Mouse (Mus musculus): ENCODE measurements at regions not wholly inside any gene's neighbourhood (a gene's known extent, or its start where the extent isn't known, plus 50 kb on each side); places are given as distances from the start of the nearest gene placed in this dataset.

DNA sequence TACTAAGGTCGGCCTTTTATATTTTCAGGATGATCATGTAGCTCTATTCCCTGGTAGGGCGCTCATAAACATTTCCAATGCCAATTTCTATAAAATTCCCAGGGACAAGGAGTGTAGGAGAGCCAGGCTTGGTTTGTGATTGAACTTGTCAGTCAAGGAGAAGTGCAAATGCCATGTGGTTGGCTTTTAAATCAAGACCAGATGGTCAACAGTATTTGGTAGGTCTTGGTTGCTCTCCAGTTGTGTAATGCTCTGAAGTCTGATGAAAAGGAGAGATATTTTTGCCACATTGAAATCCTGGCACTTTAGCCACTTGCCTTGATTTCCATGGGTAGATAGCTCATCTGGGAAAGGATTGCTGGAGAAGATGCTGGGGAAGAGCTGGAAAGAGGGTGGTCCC, 263.4 kb upstream of the Jag1 start:
- Histone ChIP-seq H3K27me3 (ENCODE audit: control insufficient read depth, insufficient read depth, low read length) (no peaks in the 10 kb centered on the region), H3K4me3 (ENCODE audit: insufficient read depth in 1 of 2, low read depth in 2 of 2, low read length in 2 of 2) (no peak overlapping the region), H3K9me3 (ENCODE audit: control insufficient read depth, low read length) (no peaks in the 10 kb centered on the region), H3K9ac (replicated peaks) (no peak overlapping the region), H3K27ac (no peak overlapping the region), H3K4me2 (ENCODE audit: low read depth) (no peak overlapping the region), H3K4me1 (replicated peaks; ENCODE audit: control insufficient read depth in 2 of 2, insufficient read depth in 2 of 2, low read length in 1 of 2) (no peaks in the 10 kb centered on the region), H3K36me3 (replicated peaks; ENCODE audit: control insufficient read depth, insufficient read depth, low read depth) (no peaks in the 10 kb centered on the region)
- ATAC-seq (ENCODE audit: insufficient read depth) (no peak), DNase-seq (ENCODE audit: low read depth in 3 of 3, low spot score in 3 of 3) (no peak)
- no peak for TF ChIP-seq EP300 (IDR thresholded peaks at IDR 0.05; ENCODE audit: low read depth)
- no peak for TF ChIP-seq CTCF (IDR thresholded peaks at IDR 0.05; ENCODE audit: low read depth)
- 59% methylated on average over 2 of the region's 2 CpGs for WGBS (ENCODE audit: insufficient replicate concordance)

DNA sequence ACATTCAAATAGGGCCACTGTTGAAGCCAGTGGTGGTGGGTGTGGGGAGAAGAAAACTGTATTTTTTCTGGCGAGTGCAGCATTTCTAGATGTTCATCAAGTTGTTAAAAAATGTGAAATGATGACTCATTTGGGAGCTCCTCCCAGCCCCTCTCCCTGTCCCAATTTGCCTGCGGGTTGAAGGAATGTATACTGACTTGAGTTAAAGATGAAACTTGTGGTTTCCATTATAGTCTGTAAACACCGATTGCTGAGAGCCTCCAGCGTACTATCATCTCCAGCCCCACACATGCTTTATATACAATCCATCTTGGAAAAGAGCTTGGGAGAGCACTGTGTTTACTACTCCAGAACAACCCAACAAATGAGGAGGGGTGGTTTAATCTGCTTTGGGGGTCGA, 258.9 kb upstream of the Jag1 start:
- 51% methylated on average over 5 of the region's 5 CpGs for WGBS (ENCODE audit: insufficient replicate concordance)
- H3K9me3 ChIP-seq (ENCODE audit: control insufficient read depth, low read length): no peaks in the 10 kb centered on the region
- no peak for TF ChIP-seq EP300 (IDR thresholded peaks at IDR 0.05; ENCODE audit: low read depth)
- TF ChIP-seq CTCF (IDR thresholded peaks at IDR 0.05; ENCODE audit: low read depth): no peak
- no peaks in the 10 kb centered on the region for H3K36me3 ChIP-seq (replicated peaks; ENCODE audit: control insufficient read depth, insufficient read depth, low read depth)
- no peak overlapping the region for H3K27ac ChIP-seq
- ATAC-seq (ENCODE audit: insufficient read depth): no peak
- H3K4me2 ChIP-seq (ENCODE audit: low read depth): no peak overlapping the region
- no peaks in the 10 kb centered on the region for H3K27me3 ChIP-seq (ENCODE audit: control insufficient read depth, insufficient read depth, low read length)
- H3K9ac ChIP-seq (replicated peaks): no peak overlapping the region
- no peak overlapping the region for H3K4me3 ChIP-seq (ENCODE audit: insufficient read depth in 1 of 2, low read depth in 2 of 2, low read length in 2 of 2)
- H3K4me1 ChIP-seq (replicated peaks; ENCODE audit: control insufficient read depth in 2 of 2, insufficient read depth in 2 of 2, low read length in 1 of 2): no peaks in the 10 kb centered on the region
- DNase-seq (ENCODE audit: low read depth in 3 of 3, low spot score in 3 of 3): no peak

GRCm38 (mm10) chr2:137371062-137371461, 254.6 kb upstream of the Jag1 start:
- no peak for DNase-seq (ENCODE audit: low read depth in 3 of 3, low spot score in 3 of 3)
- ATAC-seq (ENCODE audit: insufficient read depth): no peak
- Histone ChIP-seq H3K9ac (replicated peaks) (no peak overlapping the region), H3K4me2 (ENCODE audit: low read depth) (no peak overlapping the region), H3K27me3 (ENCODE audit: control insufficient read depth, insufficient read depth, low read length) (no peaks in the 10 kb centered on the region), H3K4me1 (replicated peaks; ENCODE audit: control insufficient read depth in 2 of 2, insufficient read depth in 2 of 2, low read length in 1 of 2) (no peaks in the 10 kb centered on the region), H3K9me3 (ENCODE audit: control insufficient read depth, low read length) (no peaks in the 10 kb centered on the region), H3K4me3 (ENCODE audit: insufficient read depth in 1 of 2, low read depth in 2 of 2, low read length in 2 of 2) (no peak overlapping the region), H3K27ac (no peak overlapping the region), H3K36me3 (replicated peaks; ENCODE audit: control insufficient read depth, insufficient read depth, low read depth) (no peaks in the 10 kb centered on the region)
- WGBS (ENCODE audit: insufficient replicate concordance): 68% methylated on average over 2 of the region's 2 CpGs
- no peak for TF ChIP-seq EP300 (IDR thresholded peaks at IDR 0.05; ENCODE audit: low read depth)

DNA sequence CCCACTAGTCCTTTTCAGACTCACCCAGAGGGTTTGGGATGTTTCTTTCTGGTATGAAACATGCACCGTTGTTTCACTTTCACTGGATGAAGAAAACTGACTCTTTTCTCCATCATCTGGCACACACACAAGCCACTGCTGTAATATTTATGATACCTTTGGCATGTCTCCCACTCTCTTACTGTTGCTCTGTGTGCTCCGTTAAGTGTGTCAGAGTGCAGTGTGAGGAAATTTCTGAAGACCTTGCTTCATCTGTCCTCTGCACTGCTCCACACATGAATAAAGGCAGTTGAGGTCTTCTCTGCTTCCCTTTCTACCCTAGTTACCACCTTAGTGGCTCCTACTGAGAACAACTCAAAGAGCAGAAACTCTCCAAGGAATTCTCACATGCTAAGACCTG, 246.6 kb upstream of the Jag1 start:
- H3K4me2 ChIP-seq (ENCODE audit: low read depth): no peak overlapping the region
- H3K4me1 ChIP-seq (replicated peaks; ENCODE audit: control insufficient read depth in 2 of 2, insufficient read depth in 2 of 2, low read length in 1 of 2): no peaks in the 10 kb centered on the region
- no peak overlapping the region for H3K9ac ChIP-seq (replicated peaks)
- no peaks in the 10 kb centered on the region for H3K27me3 ChIP-seq (ENCODE audit: control insufficient read depth, insufficient read depth, low read length)
- H3K27ac ChIP-seq: no peak overlapping the region
- H3K4me3 ChIP-seq (ENCODE audit: insufficient read depth in 1 of 2, low read depth in 2 of 2, low read length in 2 of 2): no peak overlapping the region
- no peaks in the 10 kb centered on the region for H3K36me3 ChIP-seq (replicated peaks; ENCODE audit: control insufficient read depth, insufficient read depth, low read depth)
- no peak for TF ChIP-seq EP300 (IDR thresholded peaks at IDR 0.05; ENCODE audit: low read depth)
- TF ChIP-seq CTCF (IDR thresholded peaks at IDR 0.05; ENCODE audit: low read depth): no peak
- DNase-seq (ENCODE audit: low read depth in 3 of 3, low spot score in 3 of 3): no peak
- no peaks in the 10 kb centered on the region for H3K9me3 ChIP-seq (ENCODE audit: control insufficient read depth, low read length)
- ATAC-seq (ENCODE audit: insufficient read depth): no peak
- WGBS (ENCODE audit: insufficient replicate concordance): 80% methylated on average over 2 of the region's 2 CpGs

DNA sequence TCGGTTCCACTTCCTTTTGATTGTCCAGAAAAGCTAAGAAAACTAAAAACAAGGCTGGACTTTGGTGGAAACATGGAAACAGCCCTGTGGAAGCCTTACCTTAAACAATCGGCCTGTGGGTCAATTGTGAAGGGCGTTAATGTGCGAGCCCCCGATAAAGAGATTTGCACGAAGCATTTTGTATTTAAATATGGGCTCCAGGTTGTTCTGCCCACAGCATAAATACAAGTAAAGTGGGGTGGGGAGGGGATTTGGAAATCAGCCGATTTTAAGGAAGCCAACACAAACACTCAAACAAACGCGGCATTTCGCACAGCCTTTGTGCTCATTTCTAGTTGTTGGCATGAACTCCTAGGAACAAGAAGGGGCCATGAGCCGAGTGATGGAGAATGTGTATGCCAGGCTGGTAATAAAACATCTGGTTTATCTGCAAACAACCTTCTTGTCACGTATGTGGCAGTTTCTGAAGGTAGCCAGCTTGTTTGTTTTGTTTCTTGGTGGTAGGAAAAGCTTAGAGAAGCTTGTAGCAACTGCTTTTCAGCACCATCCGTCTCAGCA, 240.8 kb upstream of the Jag1 start:
- Histone ChIP-seq H3K4me3 (ENCODE audit: insufficient read depth in 1 of 2, low read depth in 2 of 2, low read length in 2 of 2) (no peak overlapping the region), H3K27ac (no peak overlapping the region), H3K9me3 (ENCODE audit: control insufficient read depth, low read length) (no peaks in the 10 kb centered on the region), H3K9ac (replicated peaks) (no peak overlapping the region), H3K4me1 (replicated peaks; ENCODE audit: control insufficient read depth in 2 of 2, insufficient read depth in 2 of 2, low read length in 1 of 2) (no peaks in the 10 kb centered on the region), H3K27me3 (ENCODE audit: control insufficient read depth, insufficient read depth, low read length) (no peaks in the 10 kb centered on the region), H3K36me3 (replicated peaks; ENCODE audit: control insufficient read depth, insufficient read depth, low read depth) (no peaks in the 10 kb centered on the region), H3K4me2 (ENCODE audit: low read depth) (no peak overlapping the region)
- ATAC-seq (ENCODE audit: insufficient read depth) (no peak), DNase-seq (ENCODE audit: low read depth in 3 of 3, low spot score in 3 of 3) (no peak)
- 61% methylated on average over 13 of the region's 13 CpGs for WGBS (ENCODE audit: insufficient replicate concordance)
- TF ChIP-seq EP300 (IDR thresholded peaks at IDR 0.05; ENCODE audit: low read depth) (no peak), CTCF (IDR thresholded peaks at IDR 0.05; ENCODE audit: low read depth) (no peak)

Data from liver, embryonic 14.5 days (tissue).